Mouse (Mus musculus) CH12.LX (cell line): ENCODE data around the gene Pde4b. TPM values are rescaled to one million over a fixed set of nuclear protein-coding genes. Genes with fewer than 3 reads are reported as not detected.

Source experiments
- DNase-seq: peaks from one replicate; pipeline ENCODE4 v3.0.0-alpha.2; 2013; ENCODE audit errors: extremely low read depth
- H3K27ac ChIP-seq: 2 replicates; pipeline ENCODE4 v1.5.1; 2012; ENCODE audit warnings: low read depth, mild to moderate bottlenecking, control low read depth, moderate library complexity; ENCODE audit not compliant: insufficient read depth
- H3K27me3 ChIP-seq: replicated peaks from 2 replicates; pipeline ENCODE3; 2012; ENCODE audit warnings: inconsistent platforms
- H3K36me3 ChIP-seq, 2 experiments: replicated peaks in 1 of 2; 2 replicates each; pipeline versions ENCODE3 to v1.6.1; 2012; ENCODE audit warnings: inconsistent platforms in 1 of 2, low read length in 1 of 2, mild to moderate bottlenecking in 1 of 2, mixed read lengths in 1 of 2, moderate library complexity in 1 of 2; ENCODE audit not compliant: control insufficient read depth in 1 of 2, insufficient read depth in 1 of 2
- H3K4me1 ChIP-seq, 2 experiments: 2 replicates each; pipeline ENCODE4 v1.6.1; 2012; ENCODE audit warnings: inconsistent platforms in 1 of 2, moderate library complexity in 1 of 2; ENCODE audit not compliant: insufficient read depth in 2 of 2, control insufficient read depth in 1 of 2
- H3K4me2 ChIP-seq: 2 replicates; pipeline ENCODE4 v1.6.1; 2012; ENCODE audit warnings: low read depth, mild to moderate bottlenecking, control low read depth; ENCODE audit not compliant: poor library complexity, insufficient read depth, severe bottlenecking
- H3K4me3 ChIP-seq, 3 experiments: fragments of 150-350 bp in 1 of 3; sonication (generic) in 1 of 3; replicated peaks in 1 of 3; 2 replicates each; pipeline versions ENCODE3 to v1.5.1; 2011 to 2012; ENCODE audit warnings: low read depth in 2 of 3, low read length in 2 of 3, mild to moderate bottlenecking in 2 of 3, moderate library complexity in 2 of 3, control low read depth in 1 of 3, improper control_type of control experiment in 1 of 3, inconsistent platforms in 1 of 3, mixed read lengths in 1 of 3; ENCODE audit not compliant: poor library complexity in 1 of 3
- H3K79me2 ChIP-seq: replicated peaks from 2 replicates; pipeline ENCODE4 v1.6.1; 2012; ENCODE audit warnings: mild to moderate bottlenecking, moderate library complexity; ENCODE audit not compliant: control insufficient read depth, poor library complexity, insufficient read depth, severe bottlenecking; ENCODE audit errors: extremely low read depth
- H3K9ac ChIP-seq: 2 replicates; pipeline ENCODE4 v1.6.1; 2012; ENCODE audit warnings: low read depth, mild to moderate bottlenecking, control low read depth, moderate library complexity; ENCODE audit not compliant: insufficient read depth
- H3K9me3 ChIP-seq: replicated peaks from 2 replicates; pipeline ENCODE3; 2012; ENCODE audit warnings: low read length, inconsistent platforms, mixed read lengths
- BHLHE40 ChIP-seq: IDR thresholded peaks from 2 replicates; pipeline ENCODE4 v1.6.1; 2011; ENCODE audit warnings: mild to moderate bottlenecking, low read depth, low read length, improper control_type of control experiment
- CHD1 ChIP-seq: IDR thresholded peaks from 2 replicates; pipeline ENCODE4 v1.6.1; 2012; ENCODE audit warnings: low read depth, low read length, improper control_type of control experiment, inconsistent platforms
- CHD2 ChIP-seq: IDR thresholded peaks from 2 replicates; pipeline ENCODE4 v1.6.1; 2011; ENCODE audit warnings: low read length, improper control_type of control experiment
- CTCF ChIP-seq, 2 experiments: IDR thresholded peaks in 1 of 2; conservative IDR thresholded peaks in 1 of 2; 2 replicates each; pipeline ENCODE4 v1.5.1; 2011 to 2012; ENCODE audit warnings: low read depth in 2 of 2, low read length in 2 of 2, improper control_type of control experiment in 1 of 2, inconsistent platforms in 1 of 2, mild to moderate bottlenecking in 1 of 2, moderate library complexity in 1 of 2
- E2F4 ChIP-seq: IDR thresholded peaks from 2 replicates; pipeline ENCODE4 v1.6.1; 2011; ENCODE audit warnings: low read depth, low read length, improper control_type of control experiment; ENCODE audit not compliant: insufficient replicate concordance
- EP300 ChIP-seq: IDR thresholded peaks from 2 replicates; pipeline ENCODE4 v1.6.1; 2011; ENCODE audit warnings: low read length, improper control_type of control experiment
- GABPA ChIP-seq: IDR thresholded peaks from 2 replicates; pipeline ENCODE4 v1.6.1; 2012; ENCODE audit warnings: low read depth, low read length, improper control_type of control experiment, inconsistent platforms; ENCODE audit not compliant: insufficient replicate concordance
- IRF4 ChIP-seq: IDR thresholded peaks from 2 replicates; pipeline ENCODE4 v1.6.1; 2014; ENCODE audit warnings: low read depth, mild to moderate bottlenecking, inconsistent platforms, low read length, improper control_type of control experiment
- JUN ChIP-seq: IDR thresholded peaks from 2 replicates; pipeline ENCODE4 v1.6.1; 2011; ENCODE audit warnings: low read depth, mild to moderate bottlenecking, low read length, improper control_type of control experiment, moderate library complexity; ENCODE audit not compliant: insufficient read depth
- KAT2A ChIP-seq: IDR thresholded peaks from 2 replicates; pipeline ENCODE4 v1.6.1; 2012; ENCODE audit warnings: low read length, improper control_type of control experiment, inconsistent platforms; ENCODE audit not compliant: insufficient replicate concordance
- MAFK ChIP-seq: IDR thresholded peaks from 2 replicates; pipeline ENCODE4 v1.6.1; 2011; ENCODE audit warnings: low read length, improper control_type of control experiment; ENCODE audit not compliant: insufficient replicate concordance
- MAX ChIP-seq: IDR thresholded peaks from 2 replicates; pipeline ENCODE4 v1.6.1; 2011; ENCODE audit warnings: low read length, improper control_type of control experiment
- MAZ ChIP-seq: IDR thresholded peaks from 2 replicates; pipeline ENCODE4 v1.6.1; 2012; ENCODE audit warnings: low read depth, mild to moderate bottlenecking, inconsistent platforms, low read length, improper control_type of control experiment, moderate library complexity
- MXI1 ChIP-seq: IDR thresholded peaks from 2 replicates; pipeline ENCODE4 v1.6.1; 2011; ENCODE audit warnings: mild to moderate bottlenecking, low read depth, low read length, improper control_type of control experiment
- RAD21 ChIP-seq: IDR thresholded peaks from 2 replicates; pipeline ENCODE4 v1.6.1; 2011; ENCODE audit warnings: low read depth, mild to moderate bottlenecking, low read length, improper control_type of control experiment, moderate library complexity
- SIN3A ChIP-seq: IDR thresholded peaks from 2 replicates; pipeline ENCODE4 v1.6.1; 2012; ENCODE audit warnings: low read length, improper control_type of control experiment, inconsistent platforms
- SMC3 ChIP-seq: IDR thresholded peaks from 2 replicates; pipeline ENCODE4 v1.6.1; 2011; ENCODE audit warnings: low read depth, low read length, improper control_type of control experiment
- TBP ChIP-seq: conservative IDR thresholded peaks from 2 replicates; pipeline ENCODE4 v1.6.1; 2011; ENCODE audit warnings: low read depth, low read length, improper control_type of control experiment
- UBTF ChIP-seq: IDR thresholded peaks from 2 replicates; pipeline ENCODE4 v1.6.1; 2012; ENCODE audit warnings: low read depth, mild to moderate bottlenecking, inconsistent platforms, low read length, improper control_type of control experiment, moderate library complexity
- ZKSCAN1 ChIP-seq: IDR thresholded peaks from 2 replicates; pipeline ENCODE4 v1.6.1; 2012; ENCODE audit warnings: low read depth, inconsistent platforms, low read length, improper control_type of control experiment, borderline replicate concordance
- ZNF384 ChIP-seq: IDR thresholded peaks from 2 replicates; pipeline ENCODE4 v1.6.1; 2012; ENCODE audit warnings: low read depth, low read length, improper control_type of control experiment, inconsistent platforms
- dilution Hi-C: fragments of 300-500 bp; cut with MboI; formaldehyde crosslinking; loops from 2 replicates; pipeline ENCODE4 v1.14.3; 2020; ENCODE audit warnings: low sequenced_read_pairs; ENCODE audit not compliant: extremely low pct_unique_long_range_greater_than_20kb, extremely low pct_ligation_motif_present
- in situ Hi-C: fragments of 300-500 bp; cut with MboI; formaldehyde crosslinking; loops from 3 replicates; pipeline ENCODE4 v1.14.3; 2019; ENCODE audit warnings: low sequenced_read_pairs, low pct_ligation_motif_present, low pct_unique_long_range_greater_than_20kb, mixed read lengths
- polyA plus RNA-seq: library from polyadenylated mRNA; unstranded; fragments of >175 nt; gene quantifications from 2 replicates; pipeline ENCODE4 v1.2.1, GENCODE M21; 2012; ENCODE audit warnings: low read depth; ENCODE audit not compliant: insufficient read length
- total RNA-seq, 2 experiments: library from RNA; depleted of rRNA; stranded (reverse); fragments of 300-350 nt in 1 of 2; fragments of >200 nt in 1 of 2; gene quantifications; 2 replicates each; pipeline ENCODE4 v1.2.3; 2012 to 2014

Gene Pde4b
- total and polyA plus RNA-seq, 3 experiments, result 9.6 to 24.2 (median 21.8) TPM

GRCm38 (mm10) chr4:102095851-102096250, 8.5 kb downstream of the Pde4b start:
- no peaks in the 10 kb centered on the region for H3K27me3 ChIP-seq
- H3K79me2 ChIP-seq, result no peaks in the 10 kb centered on the region
- H3K4me2 ChIP-seq, result no peak overlapping the region
- H3K4me1 ChIP-seq, result no peaks in the 10 kb centered on the region
- in situ Hi-C loops, result no loop called here
- H3K9ac ChIP-seq, result no peak overlapping the region
- TF ChIP-seq MAZ (no peak), JUN (no peak), UBTF (no peak), CHD1 (no peak), ZNF384 (no peak), ZKSCAN1 (no peak), SMC3 (no peak), RAD21 (no peak), GABPA (no peak), MAX (no peak), CHD2 (no peak)
- no peak overlapping the region for H3K27ac ChIP-seq
- H3K9me3 ChIP-seq, result no peaks in the 10 kb centered on the region
- no peaks in the 10 kb centered on the region for H3K36me3 ChIP-seq
- DNase-seq, result no peak
- dilution Hi-C loops, result no loop called here
- H3K4me3 ChIP-seq, result no peak overlapping the region

- H3K9ac ChIP-seq, result no peak overlapping the region
- H3K79me2 ChIP-seq, result no peaks in the 10 kb centered on the region
- H3K4me2 ChIP-seq, result no peak overlapping the region
- TF ChIP-seq MXI1, result no peak
- no peak for TF ChIP-seq EP300
- no peak for TF ChIP-seq MAFK
- TF ChIP-seq BHLHE40, result no peak
- TF ChIP-seq IRF4, result no peak
- no peak for TF ChIP-seq RAD21
- no peak for TF ChIP-seq TBP
- no peak for TF ChIP-seq ZNF384
- TF ChIP-seq SIN3A, result no peak
- TF ChIP-seq CHD1, result no peak
- no peak for TF ChIP-seq KAT2A
- no peak for TF ChIP-seq E2F4
- no peak for TF ChIP-seq ZKSCAN1
- TF ChIP-seq CTCF (conservative IDR thresholded peaks at IDR 0.05 in 1 of 2, IDR thresholded peaks at IDR 0.05 in 1 of 2; ENCODE audit: low read depth in 2 of 2, low read length in 2 of 2), result no peak
- TF ChIP-seq UBTF, result no peak
- no peak for TF ChIP-seq JUN
- TF ChIP-seq GABPA, result no peak
- TF ChIP-seq, all 38 proteins: peak for 0
- Histone ChIP-seq H3K4me1 (peaks cover 3 to 11% of the 10 kb centered on the region in 2 experiments; a peak in 2 of 4 replicates), H3K27ac (no peak overlapping the region), H3K4me3 (no peak overlapping the region), H3K27me3 (no peaks in the 10 kb centered on the region), H3K36me3 (no peaks in the 10 kb centered on the region), H3K9me3 (no peaks in the 10 kb centered on the region)
- dilution Hi-C loops (no loop called here), in situ Hi-C loops (no loop called here)
- no peak for DNase-seq
Measured at GRCm38 (mm10) chr4:102102241-102102640, 14.9 kb downstream of the Pde4b start.
